22 mouse cellular contexts compared by ENCODE assay signal in the genomic region with DNA sequence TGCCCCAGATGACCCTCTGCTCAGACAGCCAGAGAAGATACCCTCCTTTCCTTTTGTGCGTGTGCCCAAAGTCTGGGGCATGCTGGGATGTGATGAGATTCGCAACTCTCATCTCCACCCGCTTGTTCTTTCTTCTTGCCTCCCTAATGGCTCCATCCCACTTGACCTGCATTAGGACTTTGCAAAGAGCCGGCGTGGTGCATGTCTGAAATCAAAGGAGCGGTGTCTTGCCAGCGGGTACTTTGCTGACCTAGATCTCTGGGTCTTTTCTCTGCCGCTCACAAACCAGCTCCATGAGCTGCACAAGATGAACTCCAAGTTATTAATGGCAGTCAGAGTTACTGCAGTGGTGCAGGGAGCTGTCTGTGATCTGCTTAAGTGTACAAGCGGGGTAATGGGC.
DNase-seq lines count a peak whose midpoint lies in the region; ATAC-seq and TF ChIP-seq lines count a peak whose summit lies in the region.
"Had no signal": no experiment of that assay in that cellular context is flagged by ENCODE, and none has a peak within 500 bp of the region (broad histone marks: within the 10 kb centered on the region; RNA-seq: fewer than 3 reads in every experiment).

No protein-coding gene starts in this region.

- no peak for ATAC-seq in forebrain, embryonic 12.5 days (ENCODE audit: low FRiP score)
- ATAC-seq in midbrain, embryonic 15.5 days (replicated peaks), result peak; percentile 42
- no peak for ATAC-seq in midbrain, postnatal 0 days (ENCODE audit: low FRiP score)
- ATAC-seq: forebrain, postnatal 0 days; intestine, postnatal 0 days; Patski had no signal

- peaks cover 7% of the 10 kb centered on the region for H3K36me3 ChIP-seq in forebrain, embryonic 10.5 days (replicated peaks)
- 0 out of 2 replicates have a peak, but pooled peaks cover 5% of the 10 kb centered on the region for H3K36me3 ChIP-seq in forebrain, embryonic 12.5 days (replicated peaks)
- H3K36me3 ChIP-seq in midbrain, embryonic 15.5 days (replicated peaks), result peaks cover 7% of the 10 kb centered on the region; the same call in 1 of the 2 replicates
- no peaks in the 10 kb centered on the region for H3K36me3 ChIP-seq in midbrain, postnatal 0 days (ENCODE audit: insufficient read depth, low read length)
- H3K36me3 ChIP-seq: G1E had no signal

- 90% methylated on average over 9 of the region's 9 CpGs for WGBS in forebrain, embryonic 10.5 days
- whole genome bisulfite sequencing in forebrain, embryonic 12.5 days, result 86% methylated on average over 9 of the region's 9 CpGs
- WGBS in midbrain, embryonic 15.5 days, result 74% methylated on average over 9 of the region's 9 CpGs
- WGBS in midbrain, postnatal 0 days, result 67% methylated on average over 9 of the region's 9 CpGs

- H3K4me1 ChIP-seq in forebrain, embryonic 10.5 days, result peaks cover 25% of the 10 kb centered on the region
- peaks cover 8% of the 10 kb centered on the region; the same call in 1 of the 2 replicates for H3K4me1 ChIP-seq in forebrain, embryonic 12.5 days
- peaks cover 8% of the 10 kb centered on the region; the same call in 1 of the 2 replicates for H3K4me1 ChIP-seq in midbrain, embryonic 15.5 days
- 0 out of 2 replicates have a peak, but pooled peaks cover 4% of the 10 kb centered on the region for H3K4me1 ChIP-seq in midbrain, postnatal 0 days (ENCODE audit: insufficient read depth, low read length)

- TF ChIP-seq CTCF in midbrain, postnatal 0 days (IDR thresholded peaks at IDR 0.05), result no peak

- peaks cover 12% of the 10 kb centered on the region for H3K9me3 ChIP-seq in forebrain, embryonic 10.5 days
- H3K9me3 ChIP-seq in forebrain, embryonic 12.5 days, result peaks cover 7% of the 10 kb centered on the region; the same call in 1 of the 2 replicates
- H3K9me3 ChIP-seq in midbrain, embryonic 15.5 days, result no peaks in the 10 kb centered on the region
- no peaks in the 10 kb centered on the region for H3K9me3 ChIP-seq in midbrain, postnatal 0 days (ENCODE audit: low read length)
- H3K9me3 ChIP-seq: hindbrain, embryonic 15.5 days had no signal

- no peaks in the 10 kb centered on the region for H3K27me3 ChIP-seq in forebrain, embryonic 10.5 days (ENCODE audit: poor library complexity, severe bottlenecking)
- H3K27me3 ChIP-seq in forebrain, embryonic 12.5 days, result no peaks in the 10 kb centered on the region
- H3K27me3 ChIP-seq in midbrain, embryonic 15.5 days (replicated peaks), result no peaks in the 10 kb centered on the region
- H3K27me3 ChIP-seq in midbrain, postnatal 0 days (ENCODE audit: insufficient read depth, low read length), result no peaks in the 10 kb centered on the region
- H3K27me3 ChIP-seq: CH12.LX; hindbrain, embryonic 12.5 days; hindbrain, embryonic 15.5 days; Patski had no signal

- DNase-seq in forebrain, embryonic 10.5 days (ENCODE audit: extremely low spot score, low spot score), result no peak
- no peak for DNase-seq in midbrain, postnatal 0 days (ENCODE audit: low spot score)
- DNase-seq in retina, postnatal 1 day, result peak; percentile 74
- DNase-seq in urinary bladder, postnatal 14 days (ENCODE audit: low spot score), result no peak
- DNase-seq: adrenal gland, postnatal 10 days; adrenal gland, postnatal 36 days; B cell, adult 2 months; cerebellum, adult 9-10 months; cerebellum, postnatal 36 days; forebrain, postnatal 0 days; gastrocnemius, adult 2 months; gastrocnemius, postnatal 14 days; heart, adult 11 months had no signal

- H3K4me2 ChIP-seq in forebrain, embryonic 12.5 days, result no peak overlapping the region
- no peak overlapping the region for H3K4me2 ChIP-seq in midbrain, embryonic 15.5 days
- H3K4me2 ChIP-seq in midbrain, postnatal 0 days (ENCODE audit: low read depth, low read length, poor library complexity, severe bottlenecking), result no peak overlapping the region
- H3K4me2 ChIP-seq: heart, embryonic 11.5 days; hindbrain, embryonic 12.5 days; hindbrain, embryonic 15.5 days had no signal

- no peak overlapping the region for H3K4me3 ChIP-seq in forebrain, embryonic 10.5 days
- H3K4me3 ChIP-seq in forebrain, embryonic 12.5 days (replicated peaks), result no peak overlapping the region
- no peak overlapping the region for H3K4me3 ChIP-seq in midbrain, embryonic 15.5 days
- H3K4me3 ChIP-seq in midbrain, postnatal 0 days (ENCODE audit: low read depth, low read length), result no peak overlapping the region
- H3K4me3 ChIP-seq: gastrocnemius, adult 2 months; hindbrain, embryonic 12.5 days; hindbrain, embryonic 15.5 days had no signal

- 0 out of 2 replicates have a peak overlapping the region, but pooled peaks have one; percentile 5 for H3K27ac ChIP-seq in forebrain, embryonic 10.5 days
- no peak overlapping the region for H3K27ac ChIP-seq in forebrain, embryonic 12.5 days
- H3K27ac ChIP-seq in midbrain, embryonic 15.5 days, result no peak overlapping the region
- no peak overlapping the region; the same call in 1 of the 2 replicates for H3K27ac ChIP-seq in midbrain, postnatal 0 days (ENCODE audit: low read depth, low read length)
- H3K27ac ChIP-seq: gastrocnemius, adult 2 months; hindbrain, embryonic 12.5 days; hindbrain, embryonic 15.5 days had no signal

- H3K9ac ChIP-seq in forebrain, embryonic 12.5 days, result no peak overlapping the region
- no peak overlapping the region for H3K9ac ChIP-seq in midbrain, embryonic 15.5 days
- no peak overlapping the region for H3K9ac ChIP-seq in midbrain, postnatal 0 days (replicated peaks; ENCODE audit: low read length, poor library complexity, severe bottlenecking)
- H3K9ac ChIP-seq: forebrain, postnatal 0 days; hindbrain, embryonic 12.5 days; hindbrain, embryonic 15.5 days had no signal
